Mouse (Mus musculus): Measurements from ENCODE around the gene Idh2.

Gene Idh2

DNA sequence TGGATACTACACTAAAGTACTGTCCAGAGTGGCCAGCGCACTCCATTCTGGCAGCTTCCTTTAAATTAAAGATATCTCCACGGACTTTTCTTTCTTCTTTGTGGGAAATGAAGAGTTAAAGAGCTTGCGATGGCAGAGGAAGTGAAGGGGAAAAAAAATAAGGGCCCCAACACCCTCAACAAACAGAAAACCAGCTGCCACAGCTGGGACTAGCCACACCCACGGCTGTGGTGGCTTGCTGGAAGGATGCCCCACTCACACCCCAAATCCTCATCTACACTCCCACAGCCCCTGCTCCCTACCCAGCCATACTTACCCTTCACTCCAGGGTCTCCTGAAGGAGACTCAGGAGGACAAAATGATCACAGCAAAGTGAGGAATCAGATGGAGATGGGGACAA, 7.9 kb upstream of the Idh2 start:
- DNase-seq (ENCODE audit: extremely low spot score), result no peak

- DNase-seq (ENCODE audit: extremely low spot score), result no peak
Measured at GRCm38 (mm10) chr7:80121083-80121482, 5.9 kb upstream of the Idh2 start.

GRCm38 (mm10) chr7:80119198-80119597, 4.0 kb upstream of the Idh2 start:
- no peak for DNase-seq (ENCODE audit: extremely low spot score)

GRCm38 (mm10) chr7:80116158-80116557, 966 bp upstream of the Idh2 start:
- DNase-seq (ENCODE audit: extremely low spot score), result no peak

GRCm38 (mm10) chr7:80114451-80115223, 555 bp downstream of the Idh2 start:
- DNase-seq (ENCODE audit: extremely low spot score), result peak; percentile 79

- DNase-seq (ENCODE audit: extremely low spot score), result peak; percentile 48
Measured at GRCm38 (mm10) chr7:80113989-80114388, 1.2 kb downstream of the Idh2 start.

DNA sequence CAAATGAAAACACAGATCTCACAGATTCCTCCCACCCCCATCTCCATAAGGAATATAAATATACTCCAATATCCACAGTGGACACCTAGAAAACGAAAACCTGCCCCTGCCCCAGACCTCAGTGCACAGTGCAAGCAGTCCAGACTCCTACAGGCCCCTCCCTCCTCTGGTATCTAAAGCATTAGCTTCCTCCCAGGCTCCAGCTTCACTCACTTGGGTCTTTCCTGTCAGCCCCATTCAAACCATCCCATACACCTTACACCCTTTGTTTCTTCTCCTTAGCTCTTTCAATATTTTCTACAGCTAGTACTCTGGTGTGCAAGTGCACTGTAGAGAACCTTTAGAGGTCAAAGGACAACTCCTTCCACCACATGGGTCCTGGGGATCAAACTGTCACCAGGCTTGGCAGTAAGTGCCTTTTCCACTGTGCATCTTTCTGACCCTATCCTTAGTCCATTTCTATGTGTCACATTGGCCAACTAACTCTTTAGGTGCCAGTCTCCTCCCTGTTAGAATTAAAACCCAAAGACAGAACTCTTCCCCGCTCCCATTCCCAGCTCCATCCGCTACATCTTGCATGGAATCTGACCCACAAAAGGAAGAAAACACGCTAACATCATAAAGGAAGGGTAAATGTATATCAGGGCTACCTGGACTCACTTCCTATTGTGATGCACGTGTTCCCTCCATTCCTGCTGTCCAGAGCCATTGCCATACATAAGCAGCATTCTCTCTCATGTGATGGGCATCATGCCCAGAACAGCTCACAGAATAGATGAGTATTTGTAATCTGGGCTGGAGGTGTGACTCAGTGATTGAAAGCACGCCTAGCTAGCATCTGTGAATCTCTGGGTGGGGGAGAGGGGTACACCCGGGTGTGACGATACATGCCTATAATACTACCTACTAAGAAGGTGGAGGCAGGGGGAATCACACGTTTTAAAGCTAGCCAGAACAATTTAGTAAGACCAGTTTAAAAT, 3.8 kb downstream of the Idh2 start:
- DNase-seq (ENCODE audit: extremely low spot score), result no peak

- DNase-seq (ENCODE audit: extremely low spot score), result no peak
Measured at GRCm38 (mm10) chr7:80106441-80106840, 8.8 kb downstream of the Idh2 start.

GRCm38 (mm10) chr7:80105637-80106390, 9.4 kb downstream of the Idh2 start:
- no peak for DNase-seq (ENCODE audit: extremely low spot score)

DNA sequence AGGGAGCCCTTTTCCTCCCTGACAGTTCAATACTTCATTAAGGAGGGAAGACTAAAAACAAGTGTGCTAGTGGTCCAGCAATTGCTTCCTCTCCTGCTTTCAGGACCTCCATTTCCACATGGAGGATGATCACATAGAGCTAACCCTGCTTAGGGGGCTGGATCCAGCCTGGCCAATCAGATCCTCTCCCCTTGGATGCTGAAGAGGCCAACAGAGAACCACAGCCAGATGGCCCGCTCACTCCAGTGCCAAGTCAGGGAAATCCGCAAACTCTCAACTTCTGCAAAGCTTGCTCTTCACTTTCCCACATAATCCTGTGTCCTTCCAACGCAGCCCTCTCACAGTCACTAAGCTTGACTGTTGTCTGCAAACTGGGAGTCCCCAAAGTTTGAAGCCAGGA, 11.9 kb downstream of the Idh2 start:
- no peak for DNase-seq (ENCODE audit: extremely low spot score)

GRCm38 (mm10) chr7:80098389-80098976, 16.7 kb downstream of the Idh2 start:
- no peak for DNase-seq (ENCODE audit: extremely low spot score)

GRCm38 (mm10) chr7:80095598-80096309, 19.4 kb downstream of the Idh2 start:
- no peak for DNase-seq (ENCODE audit: extremely low spot score)

- DNase-seq (ENCODE audit: extremely low spot score), result no peak
Measured at GRCm38 (mm10) chr7:80094481-80094880, 20.7 kb downstream of the Idh2 start.

GRCm38 (mm10) chr7:80092351-80093046, 22.7 kb downstream of the Idh2 start:
- no peak for DNase-seq (ENCODE audit: extremely low spot score)

DNA sequence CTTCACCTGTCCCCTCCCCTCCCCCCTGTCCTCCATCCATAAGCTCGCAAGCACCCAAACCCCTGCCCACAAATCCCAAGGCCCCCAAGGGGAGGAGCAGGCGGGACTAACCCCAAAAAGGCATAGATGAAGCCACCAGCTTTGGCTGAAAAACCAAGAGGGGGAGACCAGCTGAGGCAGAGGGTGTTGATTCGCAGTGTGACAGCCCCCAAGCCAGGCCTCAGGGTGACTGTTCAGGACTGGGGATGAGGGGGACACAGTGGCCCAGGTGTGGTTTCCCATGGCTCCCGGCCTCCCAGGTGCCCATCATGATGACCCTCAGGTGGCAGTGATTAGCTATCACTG, 23.4 kb downstream of the Idh2 start:
- DNase-seq (ENCODE audit: extremely low spot score), result no peak

- no peak for DNase-seq (ENCODE audit: extremely low spot score)
Measured at GRCm38 (mm10) chr7:80091004-80091865, 24.0 kb downstream of the Idh2 start.

DNA sequence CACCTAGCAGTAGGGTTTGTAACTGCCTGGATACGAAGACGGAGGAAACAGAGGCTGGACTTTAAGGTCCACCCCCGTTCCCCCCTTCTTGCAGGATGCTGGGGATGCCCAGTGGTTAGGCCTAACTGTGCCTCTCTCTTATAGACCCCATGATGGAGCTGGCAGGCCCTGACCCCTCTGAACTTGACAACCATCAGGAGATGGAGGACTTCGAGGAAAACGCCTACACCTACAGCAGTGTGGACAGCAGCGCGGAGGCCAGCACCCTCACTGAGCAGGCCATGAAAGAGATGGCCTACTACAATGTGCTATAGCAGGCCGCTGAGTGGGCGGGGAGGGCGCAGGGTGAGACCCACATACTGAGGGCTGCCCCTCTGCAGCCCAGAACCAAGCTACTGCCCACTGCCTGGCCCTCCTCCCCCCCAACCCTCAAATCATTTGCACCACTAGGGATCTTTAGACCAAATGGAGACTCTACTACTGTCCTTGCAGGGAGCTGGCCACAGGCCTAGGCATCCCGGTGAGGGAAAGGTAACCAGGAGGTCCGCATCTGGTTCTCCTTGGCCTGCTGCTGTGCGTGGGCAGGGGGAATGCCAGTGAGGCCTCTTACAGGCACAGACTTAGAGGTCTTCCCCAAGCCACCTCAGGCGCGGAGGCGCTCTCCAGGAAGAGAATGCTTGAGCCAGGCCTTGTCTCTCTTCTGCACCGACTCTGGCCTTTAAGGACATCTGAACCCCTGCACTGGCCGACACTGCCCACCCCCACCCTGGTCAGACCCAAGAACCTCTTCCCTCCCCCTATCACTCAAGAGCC, 24.8 kb downstream of the Idh2 start:
- no peak for DNase-seq (ENCODE audit: extremely low spot score)

GRCm38 (mm10) chr7:80088191-80088590, 27.0 kb downstream of the Idh2 start:
- DNase-seq (ENCODE audit: extremely low spot score), result no peak

All from embryo, embryonic 9.5 days (tissue).